Mouse (Mus musculus) c-Kit-positive CD71-positive TER-119-negative erythroid progenitor cells, embryonic 14.5 days (primary cell): Measurements from ENCODE around the gene Ssu2.

Experiments used
- DNase-seq: peaks from one replicate; pipeline ENCODE4 v3.0.0-alpha.2; 2013; ENCODE audit warnings: low read depth

Ssu2 gene

DNA sequence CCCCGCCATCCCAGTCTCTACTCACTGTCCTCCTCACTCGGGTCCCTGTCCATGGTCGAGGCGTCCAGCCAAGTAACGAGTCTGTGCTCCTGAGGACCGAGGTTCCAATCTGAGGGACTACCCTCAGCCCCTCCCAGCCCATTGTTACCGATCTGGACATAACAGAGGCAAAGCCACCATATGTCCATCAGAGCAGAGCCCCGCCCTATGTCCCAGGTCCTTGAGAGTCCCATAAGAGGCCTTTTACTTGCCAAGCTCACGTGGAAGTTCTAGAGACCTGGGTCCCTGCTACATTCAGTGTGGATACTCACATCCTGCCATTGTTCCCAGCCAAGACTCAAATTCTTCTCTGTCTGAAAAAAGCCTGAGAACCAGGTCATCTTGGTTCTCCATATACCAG is at the start of gene Ssu2:
TSS of gene Ssu2 (minus strand) at position 77 of the 400 bp plus-strand sequence.
- DNase-seq: no peak

GRCm38 (mm10) chr6:112426018-112426732 is 38.4 kb upstream of the Ssu2 start:
- DNase-seq: no peak

- DNase-seq: no peak
Observed at GRCm38 (mm10) chr6:112423746-112424501, 36.1 kb upstream of the Ssu2 start.

GRCm38 (mm10) chr6:112420883-112421282 is 33.1 kb upstream of the Ssu2 start:
- no peak for DNase-seq

DNA sequence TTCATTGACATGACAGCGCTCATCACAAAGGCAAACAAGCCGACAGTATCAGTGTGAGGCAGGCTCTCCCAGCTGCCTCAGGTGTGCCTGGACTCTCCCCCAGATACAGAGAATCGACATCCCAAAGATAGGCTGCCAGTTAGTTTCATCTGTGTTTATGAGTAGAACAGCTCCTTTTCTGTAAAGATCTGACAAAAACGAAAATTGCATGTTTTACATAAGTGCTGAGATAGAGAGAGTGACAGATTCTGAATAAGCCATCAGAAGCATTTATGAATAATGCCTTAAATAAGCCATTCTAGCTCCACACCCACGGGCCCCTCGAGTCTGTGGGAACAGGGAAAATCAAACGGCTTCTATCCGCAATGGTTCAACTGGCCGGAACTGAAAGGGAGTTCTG is 31.5 kb upstream of the Ssu2 start:
- DNase-seq: no peak

DNA sequence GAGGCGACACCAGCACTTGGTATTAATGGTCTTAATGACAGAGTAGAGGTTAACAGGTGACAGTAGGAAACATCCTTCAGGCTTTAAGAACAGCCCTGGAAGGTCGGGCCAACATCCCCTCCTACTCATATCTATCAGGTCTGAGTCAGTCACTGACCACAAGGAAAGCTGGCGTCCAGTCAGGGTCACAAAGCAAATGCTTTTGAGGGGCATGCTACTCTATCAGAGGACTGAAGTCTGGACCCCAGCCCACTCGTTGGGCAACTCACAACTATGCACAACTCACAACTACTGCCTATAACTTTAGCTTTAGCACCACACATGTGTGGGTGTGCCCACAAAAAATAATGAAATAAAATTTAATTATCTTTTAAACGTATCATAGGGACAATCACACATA is 16.3 kb upstream of the Ssu2 start:
- DNase-seq: no peak

DNA sequence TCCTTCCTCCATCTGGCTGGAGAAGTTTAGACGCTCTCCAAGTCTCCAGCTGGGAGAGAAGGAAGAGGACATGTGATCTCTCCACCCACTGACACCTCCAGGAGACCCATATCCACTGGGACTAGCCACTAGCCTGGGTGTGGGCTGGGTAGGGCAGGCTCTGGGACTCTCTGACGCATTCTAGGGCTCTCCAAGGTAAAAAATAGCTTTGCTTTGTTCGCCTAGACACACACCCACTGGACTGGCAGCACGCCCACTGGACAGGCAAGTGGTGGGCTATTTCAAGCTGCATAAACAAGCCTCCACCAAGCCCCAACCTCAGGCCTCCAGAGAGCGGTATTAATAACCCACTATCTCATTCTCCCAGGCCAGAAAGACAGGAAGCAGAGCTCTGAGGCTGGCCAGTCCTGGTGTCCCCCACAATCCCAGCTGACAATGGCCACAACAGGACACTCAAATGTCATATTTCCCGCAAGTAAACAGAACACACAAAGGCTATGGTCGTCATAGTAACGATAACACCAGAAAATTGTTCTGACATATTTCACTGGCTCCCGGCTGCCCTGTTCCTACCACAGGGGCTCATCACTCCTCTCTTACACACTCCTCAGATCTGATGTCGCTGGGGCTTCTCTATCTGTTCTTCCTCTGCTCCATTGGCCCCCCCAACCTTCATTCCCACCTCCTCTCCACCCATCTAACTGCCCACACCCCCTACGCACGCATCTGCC is 14.3 kb upstream of the Ssu2 start:
- no peak for DNase-seq

- no peak for DNase-seq
Observed at GRCm38 (mm10) chr6:112397351-112397750, 9.5 kb upstream of the Ssu2 start.

GRCm38 (mm10) chr6:112396352-112396751 is 8.5 kb upstream of the Ssu2 start:
- no peak for DNase-seq

DNA sequence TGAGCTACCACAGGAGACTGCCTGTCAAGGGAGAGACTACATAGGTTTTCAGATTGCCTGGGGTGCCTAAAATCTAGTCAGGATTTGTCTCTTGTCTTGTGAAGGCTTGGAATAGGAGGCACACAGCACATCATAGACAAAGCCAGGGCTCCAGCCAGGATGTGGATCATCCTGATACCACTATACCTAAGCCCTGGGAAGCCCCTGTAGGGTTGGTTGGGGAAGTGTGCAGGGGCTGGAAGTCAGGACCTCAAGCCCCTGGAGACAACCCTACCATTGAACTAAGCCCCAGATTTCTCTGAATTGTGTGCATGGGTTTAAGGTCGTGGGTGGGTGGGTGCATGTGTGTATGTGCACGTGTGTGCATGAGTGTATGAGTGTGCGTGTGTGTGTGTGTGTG is 562 bp upstream of the Ssu2 start:
- DNase-seq: no peak

GRCm38 (mm10) chr6:112386260-112386659 is 1.6 kb downstream of the Ssu2 start:
- DNase-seq: no peak

DNA sequence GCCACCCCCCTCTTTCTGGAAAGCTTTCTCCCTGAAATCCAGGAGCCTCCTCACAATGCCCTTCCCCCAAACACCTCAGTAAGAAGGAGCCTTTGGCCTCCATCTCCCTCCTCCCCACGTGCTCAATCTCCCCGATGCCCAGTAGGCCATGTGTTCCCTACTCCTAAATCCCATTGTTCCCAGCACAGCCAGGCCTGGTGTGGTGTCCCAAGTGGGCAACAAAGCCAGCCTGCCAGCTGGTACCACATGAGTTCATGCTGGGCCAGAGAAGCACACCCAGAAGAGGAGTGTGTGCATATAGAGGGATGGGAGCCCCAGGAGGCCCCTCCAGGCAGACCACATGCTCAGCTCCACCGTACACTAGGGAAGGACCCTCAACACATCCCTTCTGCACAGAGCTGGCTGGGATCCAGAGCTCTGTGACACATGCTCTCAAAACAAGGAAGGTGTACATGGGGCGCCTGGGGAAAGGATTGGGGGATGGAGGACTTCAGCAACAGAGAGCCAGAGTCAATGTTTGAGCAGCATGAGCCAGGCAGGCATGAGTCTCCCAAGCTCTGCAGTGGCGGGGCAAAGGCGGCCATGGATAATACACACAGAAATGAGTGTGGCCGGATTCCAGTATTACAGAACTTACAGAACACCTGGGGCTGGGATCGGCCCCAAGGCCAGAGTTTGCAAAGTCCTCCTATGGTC is 4.7 kb downstream of the Ssu2 start:
- no peak for DNase-seq

- no peak for DNase-seq
Observed at GRCm38 (mm10) chr6:112379054-112379453, 8.8 kb downstream of the Ssu2 start.

- DNase-seq: no peak
Observed at GRCm38 (mm10) chr6:112375661-112376392, 12.0 kb downstream of the Ssu2 start.

DNA sequence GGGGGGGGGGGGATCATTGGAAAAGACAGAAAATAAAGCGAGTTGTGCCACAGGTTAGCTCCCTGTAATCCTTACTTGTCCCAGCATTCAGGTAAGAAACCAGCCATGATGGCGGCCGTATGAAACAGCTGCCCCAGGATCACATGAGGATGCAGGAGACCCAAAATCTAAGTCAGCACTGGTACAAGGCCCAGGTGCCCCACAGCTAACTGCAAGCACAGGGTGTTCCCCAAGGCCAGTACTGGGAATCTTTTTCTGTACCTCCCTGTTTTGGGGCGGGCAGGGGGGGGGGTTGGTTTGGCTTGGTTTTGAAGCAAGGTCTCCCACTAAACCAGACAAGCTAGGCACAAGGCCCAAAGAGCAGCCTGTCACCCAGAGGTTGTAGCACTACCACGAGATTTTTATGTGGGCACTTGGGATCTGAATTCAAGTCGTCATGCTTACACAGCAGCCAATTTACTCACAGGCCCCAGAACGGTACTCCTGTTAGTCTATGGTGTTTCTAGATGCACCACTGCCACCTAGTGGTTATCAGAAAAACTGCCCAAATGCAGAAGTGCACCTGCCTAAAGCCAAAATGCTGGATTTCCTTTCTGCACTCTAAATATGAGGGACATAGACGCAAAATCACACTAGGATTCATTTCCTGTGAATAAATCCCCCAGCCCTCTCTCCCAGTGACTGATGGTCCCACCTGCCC is 13.8 kb downstream of the Ssu2 start:
- peak; percentile 13 for DNase-seq

GRCm38 (mm10) chr6:112365294-112365693 is 22.5 kb downstream of the Ssu2 start:
- no peak for DNase-seq

DNA sequence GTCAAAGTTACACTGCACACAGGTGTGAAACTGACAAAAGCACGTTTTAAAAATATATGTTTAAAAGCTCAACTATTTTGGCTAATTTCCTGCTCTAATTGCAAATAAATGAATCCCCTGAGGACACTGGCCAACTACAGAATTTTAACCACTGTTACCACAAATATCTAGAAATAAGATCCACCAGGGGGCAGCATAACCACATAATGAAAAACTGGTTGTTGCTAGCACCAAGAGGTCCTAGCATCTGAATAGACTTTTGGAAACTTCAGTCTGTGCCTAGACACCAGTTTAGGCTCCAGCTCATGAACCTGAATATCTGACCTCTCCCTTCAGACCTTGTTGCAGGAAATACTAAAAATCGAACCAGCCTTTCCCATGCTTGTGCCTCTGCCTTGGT is 23.2 kb downstream of the Ssu2 start:
- peak; percentile 15 for DNase-seq

DNA sequence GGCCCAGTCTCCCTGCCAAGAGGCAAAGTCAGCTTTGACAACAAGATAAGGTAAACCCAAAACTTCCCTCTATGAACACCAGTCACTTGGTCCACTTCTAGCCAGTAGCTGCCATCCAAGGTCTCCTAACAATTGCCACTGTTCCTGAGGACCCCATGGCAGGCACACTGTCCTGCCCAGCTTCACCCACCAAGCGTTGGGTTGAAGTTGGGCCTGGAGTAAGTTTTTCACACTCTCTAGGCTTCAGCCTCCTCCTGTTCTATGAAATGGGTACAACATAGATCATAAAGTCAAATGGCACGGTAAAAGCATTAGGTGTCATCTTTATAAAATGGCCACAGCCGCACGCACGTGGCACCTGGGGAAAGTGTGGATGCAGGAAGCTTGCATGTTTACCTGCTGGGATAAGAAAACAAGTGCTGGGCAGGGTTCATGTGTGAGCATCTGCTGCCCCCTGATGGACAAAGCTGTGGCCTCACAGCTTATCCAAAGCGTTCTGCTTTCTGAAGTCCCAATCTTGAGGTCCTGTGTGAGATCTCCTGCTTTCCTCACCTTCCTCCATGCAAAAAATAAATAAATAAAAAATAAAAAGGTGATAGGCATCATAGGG is 25.4 kb downstream of the Ssu2 start:
- peak; percentile 3 for DNase-seq

DNA sequence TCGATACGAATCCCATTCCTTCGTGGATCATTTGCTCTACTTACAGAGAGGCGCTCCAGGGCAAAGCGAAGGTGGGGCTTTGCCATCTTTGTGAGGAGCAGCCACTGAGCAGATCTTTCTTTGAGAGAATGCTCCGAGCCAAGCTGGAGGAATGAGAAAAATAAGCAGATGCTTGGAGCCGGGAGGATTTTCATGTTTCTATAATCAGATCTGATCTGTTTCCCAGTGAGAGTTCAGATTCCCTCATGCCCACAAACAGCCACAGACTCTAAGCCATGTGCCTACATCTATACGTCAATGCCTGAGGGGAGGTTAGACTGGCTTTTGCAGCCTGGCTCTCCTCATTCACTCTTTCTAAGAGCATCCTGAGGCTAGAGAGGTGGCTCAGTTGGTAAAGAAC is 27.1 kb downstream of the Ssu2 start:
- DNase-seq: no peak

DNA sequence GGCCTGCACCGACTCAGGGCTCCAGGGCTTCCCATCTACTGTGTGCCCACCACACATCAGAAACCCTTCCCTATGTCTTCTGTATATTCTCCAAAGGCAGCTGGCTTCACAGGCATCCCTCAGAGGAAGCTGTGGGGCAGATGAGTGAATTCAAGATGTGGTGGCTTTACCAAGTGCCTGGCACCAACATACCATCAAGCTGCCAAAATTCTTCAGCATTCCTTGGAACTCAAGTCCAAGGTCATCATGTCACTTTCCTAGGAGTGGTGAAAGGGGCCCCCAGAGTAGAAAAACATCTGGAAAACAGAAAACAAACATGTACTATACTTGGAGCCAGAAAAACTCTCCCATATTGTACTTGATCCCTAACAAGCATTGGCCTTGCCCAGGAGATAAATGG is 28.5 kb downstream of the Ssu2 start:
- DNase-seq: no peak

DNA sequence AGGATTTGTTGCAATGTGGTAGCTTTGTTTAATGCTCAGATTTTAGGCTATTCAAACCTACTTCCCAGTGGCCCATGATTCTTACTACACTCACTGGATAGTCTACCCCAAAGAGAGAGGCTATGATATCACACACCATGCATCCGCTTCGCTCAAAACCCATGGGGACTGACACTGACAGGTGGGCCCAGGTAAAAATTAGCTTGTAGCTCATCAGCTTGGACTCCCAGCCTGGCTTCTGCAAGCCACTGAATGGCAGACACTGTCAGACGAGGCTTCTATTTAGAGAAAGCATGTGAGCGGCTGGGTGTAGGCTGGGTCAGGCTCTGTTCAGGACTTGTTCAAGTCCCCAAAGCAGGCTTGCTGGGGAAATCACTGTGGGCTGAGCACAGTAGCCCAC is 37.4 kb downstream of the Ssu2 start:
- DNase-seq: no peak
